Mouse (Mus musculus) limb, embryonic 10.5 days (tissue): ENCODE data around the gene Srpr. TPM values are rescaled to one million over a fixed set of nuclear protein-coding genes. Genes with fewer than 3 reads are reported as not detected.

Experiments used
- DNase-seq: peaks from one replicate; pipeline ENCODE4 v3.0.0-alpha.2; 2017; ENCODE audit warnings: low spot score
- H3K27ac ChIP-seq: fragments of 300-500 bp; sonication (generic); 2 replicates; pipeline ENCODE4 v1.5.1; 2016; ENCODE audit warnings: mild to moderate bottlenecking
- H3K27me3 ChIP-seq: fragments of 300-500 bp; sonication (generic); 2 replicates; pipeline ENCODE4 v1.6.1; 2016; ENCODE audit warnings: low read depth, mild to moderate bottlenecking; ENCODE audit not compliant: poor library complexity, severe bottlenecking
- H3K36me3 ChIP-seq: fragments of 300-500 bp; sonication (generic); 2 replicates; pipeline ENCODE4 v1.6.1; 2016; ENCODE audit warnings: mild to moderate bottlenecking, moderate library complexity
- H3K4me1 ChIP-seq: fragments of 300-500 bp; sonication (generic); 2 replicates; pipeline ENCODE4 v1.6.1; 2016
- H3K4me3 ChIP-seq: fragments of 300-500 bp; sonication (generic); 2 replicates; pipeline ENCODE4 v1.5.1; 2016; ENCODE audit warnings: mild to moderate bottlenecking, moderate library complexity
- H3K9me3 ChIP-seq: fragments of 300-500 bp; sonication (generic); replicated peaks from 2 replicates; pipeline ENCODE4 v1.6.1; 2016; ENCODE audit warnings: mild to moderate bottlenecking
- WGBS: fragments of 180-500 bp; shearing (Covaris S2); methylation state at CpG from one replicate; pipeline ENCODE4 v1.1.7; 2016; 5-methylcytosine and 5-hydroxymethylcytosine counted together
- polyA plus RNA-seq: library from polyadenylated mRNA; unstranded; fragments of >200 nt; fragmentation: Nextera tagmentation; extraction: Ambion mirVana; gene quantifications from 2 replicates; pipeline ENCODE4 v1.2.1, GENCODE M21; 2016

Gene Srpr
- polyA plus RNA-seq, 1 experiment from 2014 or later = 100 TPM

GRCm38 (mm10) chr9:35238915-35239571 lies 39.1 kb downstream of the Srpr start:
- Histone ChIP-seq H3K9me3 (no peaks in the 10 kb centered on the region), H3K27ac (no peak overlapping the region), H3K4me3 (no peak overlapping the region), H3K27me3 (no peaks in the 10 kb centered on the region), H3K4me1 (no peaks in the 10 kb centered on the region), H3K36me3 (peaks cover 18% of the 10 kb centered on the region)
- DNase-seq = no peak
- 78% methylated on average over 6 of the region's 6 CpGs for WGBS

- WGBS = 83% methylated on average over 1 of the region's 1 CpGs
- H3K36me3 ChIP-seq = peaks cover 13% of the 10 kb centered on the region; the same call in 1 of the 2 replicates
- no peak overlapping the region for H3K27ac ChIP-seq
- H3K9me3 ChIP-seq = no peaks in the 10 kb centered on the region
- H3K27me3 ChIP-seq = no peaks in the 10 kb centered on the region
- H3K4me1 ChIP-seq = no peaks in the 10 kb centered on the region
- no peak for DNase-seq
- no peak overlapping the region for H3K4me3 ChIP-seq
These were observed 39.8 kb downstream of the Srpr start for GRCm38 (mm10) chr9:35239734-35240133.

- no peak overlapping the region for H3K4me3 ChIP-seq
- H3K36me3 ChIP-seq = peaks cover 11% of the 10 kb centered on the region; the same call in 1 of the 2 replicates
- no peaks in the 10 kb centered on the region for H3K9me3 ChIP-seq
- H3K4me1 ChIP-seq = no peaks in the 10 kb centered on the region
- no peak for DNase-seq
- 95% methylated on average over 2 of the region's 2 CpGs for WGBS
- H3K27ac ChIP-seq = no peak overlapping the region
- no peaks in the 10 kb centered on the region for H3K27me3 ChIP-seq
These were observed 47.4 kb downstream of the Srpr start for GRCm38 (mm10) chr9:35247405-35247804.

GRCm38 (mm10) chr9:35249476-35249875 lies 49.5 kb downstream of the Srpr start:
- Histone ChIP-seq H3K4me3 (no peak overlapping the region), H3K36me3 (peaks cover 6% of the 10 kb centered on the region; the same call in 1 of the 2 replicates), H3K27ac (no peak overlapping the region), H3K9me3 (no peaks in the 10 kb centered on the region), H3K27me3 (no peaks in the 10 kb centered on the region), H3K4me1 (no peaks in the 10 kb centered on the region)
- DNase-seq = no peak

- WGBS = 95% methylated on average over 7 of the region's 7 CpGs
- Histone ChIP-seq H3K4me1 (no peaks in the 10 kb centered on the region), H3K36me3 (peaks cover 10% of the 10 kb centered on the region; the same call in 1 of the 2 replicates)
These were observed 57.4 kb downstream of the Srpr start for GRCm38 (mm10) chr9:35257365-35257764.

GRCm38 (mm10) chr9:35262418-35262817 lies 62.4 kb downstream of the Srpr start:
- Histone ChIP-seq H3K4me1 (peaks cover 8% of the 10 kb centered on the region), H3K36me3 (peaks cover 10% of the 10 kb centered on the region; the same call in 1 of the 2 replicates), H3K4me3 (no peak overlapping the region), H3K9me3 (no peaks in the 10 kb centered on the region), H3K27ac (no peak overlapping the region), H3K27me3 (no peaks in the 10 kb centered on the region)
- WGBS = 94% methylated on average over 4 of the region's 4 CpGs
- no peak for DNase-seq

More at GRCm38 (mm10) chr9:35257365-35257764, 57.4 kb downstream of the Srpr start:
- Histone ChIP-seq H3K27ac (no peak overlapping the region), H3K27me3 (no peaks in the 10 kb centered on the region), H3K9me3 (no peaks in the 10 kb centered on the region), H3K4me3 (no peak overlapping the region)
- no peak for DNase-seq

GRCm38 (mm10) chr9:35263431-35263830 lies 63.5 kb downstream of the Srpr start:
- no peak overlapping the region for H3K4me3 ChIP-seq
- H3K9me3 ChIP-seq = no peaks in the 10 kb centered on the region
- H3K27ac ChIP-seq = no peak overlapping the region
- H3K36me3 ChIP-seq = peaks cover 6% of the 10 kb centered on the region; the same call in 1 of the 2 replicates
- 91% methylated on average over 2 of the region's 2 CpGs for WGBS
- DNase-seq = no peak
- H3K27me3 ChIP-seq = no peaks in the 10 kb centered on the region
- peaks cover 11% of the 10 kb centered on the region for H3K4me1 ChIP-seq

GRCm38 (mm10) chr9:35264509-35264908 lies 64.5 kb downstream of the Srpr start:
- no peaks in the 10 kb centered on the region for H3K9me3 ChIP-seq
- WGBS = 83% methylated on average over 3 of the region's 3 CpGs
- H3K4me3 ChIP-seq = no peak overlapping the region
- H3K36me3 ChIP-seq = peaks cover 5% of the 10 kb centered on the region
- H3K27me3 ChIP-seq = no peaks in the 10 kb centered on the region
- no peak overlapping the region for H3K27ac ChIP-seq
- no peak for DNase-seq
- peaks cover 15% of the 10 kb centered on the region for H3K4me1 ChIP-seq

GRCm38 (mm10) chr9:35267146-35267975 lies 67.4 kb downstream of the Srpr start, which contains the start of the genes Fam118b and Rpusd4:
Fam118b (minus strand) TSS chr9:35267805.
Rpusd4 (plus strand) TSS chr9:35267865.
- peak; percentile 95 for DNase-seq
- Histone ChIP-seq H3K27ac (peak within 1 kb of the TSS; percentile 90), H3K9me3 (no peaks in the 10 kb centered on the region), H3K4me3 (peak within 1 kb of the TSS; percentile 84), H3K36me3 (peaks cover 27% of the 10 kb centered on the region), H3K4me1 (peaks cover 15% of the 10 kb centered on the region), H3K27me3 (no peaks in the 10 kb centered on the region)
- under 1% methylated on average over 62 of the region's 62 CpGs for WGBS

- peaks cover 15% of the 10 kb centered on the region for H3K4me1 ChIP-seq
These were observed 68.2 kb downstream of the Srpr start for GRCm38 (mm10) chr9:35267976-35268715.

GRCm38 (mm10) chr9:35277855-35278365 lies 77.9 kb downstream of the Srpr start:
- WGBS = 83% methylated on average over 3 of the region's 3 CpGs
- no peaks in the 10 kb centered on the region for H3K9me3 ChIP-seq
- H3K36me3 ChIP-seq = peaks cover 52% of the 10 kb centered on the region
- no peak for DNase-seq
- H3K4me3 ChIP-seq = no peak overlapping the region
- H3K27ac ChIP-seq = no peak overlapping the region
- H3K4me1 ChIP-seq = peaks cover 13% of the 10 kb centered on the region
- H3K27me3 ChIP-seq = no peaks in the 10 kb centered on the region

More at GRCm38 (mm10) chr9:35267976-35268715, 68.2 kb downstream of the Srpr start:
- 2% methylated on average over 21 of the region's 21 CpGs for WGBS
- no peaks in the 10 kb centered on the region for H3K9me3 ChIP-seq
- no peak for DNase-seq
- H3K4me3 ChIP-seq = peak overlapping the region; percentile 84
- peaks cover 35% of the 10 kb centered on the region for H3K36me3 ChIP-seq
- peak overlapping the region; percentile 90 for H3K27ac ChIP-seq
- H3K27me3 ChIP-seq = no peaks in the 10 kb centered on the region

GRCm38 (mm10) chr9:35278451-35278850 lies 78.5 kb downstream of the Srpr start:
- DNase-seq = no peak
- Histone ChIP-seq H3K36me3 (peaks cover 46% of the 10 kb centered on the region), H3K4me3 (no peak overlapping the region), H3K4me1 (peaks cover 19% of the 10 kb centered on the region), H3K27me3 (no peaks in the 10 kb centered on the region), H3K27ac (no peak overlapping the region), H3K9me3 (no peaks in the 10 kb centered on the region)
- 93% methylated on average over 4 of the region's 4 CpGs for WGBS
